Mouse (Mus musculus) midbrain, embryonic 11.5 days (tissue): ENCODE data around the gene Syt1. TPM values are rescaled to one million over a fixed set of nuclear protein-coding genes. Genes with fewer than 3 reads are reported as not detected.

Experiments
- ATAC-seq: fragments of 200-750 bp; cut with Nextera tagmentation; 2 replicates; pipeline ENCODE4 v1.8.0; 2017; ENCODE audit warnings: moderate TSS enrichment, moderate library complexity; ENCODE audit not compliant: low FRiP score
- DNase-seq: peaks from one replicate; pipeline ENCODE4 v3.0.0; 2015; ENCODE audit warnings: low spot score; ENCODE audit errors: missing footprints
- H3K27ac ChIP-seq: fragments of 300-500 bp; sonication (generic); 2 replicates; pipeline ENCODE4 v1.5.1; 2014; ENCODE audit warnings: low read depth, low read length
- H3K27me3 ChIP-seq: fragments of 300-500 bp; sonication (generic); 2 replicates; pipeline ENCODE4 v1.6.1; 2014; ENCODE audit warnings: mild to moderate bottlenecking, low read length, moderate library complexity, mixed read lengths; ENCODE audit not compliant: control insufficient read depth, insufficient read depth
- H3K36me3 ChIP-seq: fragments of 300-500 bp; sonication (generic); 2 replicates; pipeline ENCODE4 v1.6.1; 2014; ENCODE audit warnings: mild to moderate bottlenecking, low read length, moderate library complexity, mixed read lengths; ENCODE audit not compliant: control insufficient read depth, insufficient read depth
- H3K4me1 ChIP-seq: fragments of 300-500 bp; sonication (generic); 2 replicates; pipeline ENCODE4 v1.6.1; 2014; ENCODE audit warnings: low read length; ENCODE audit not compliant: control insufficient read depth, insufficient read depth
- H3K4me2 ChIP-seq: fragments of 300-500 bp; sonication (generic); 2 replicates; pipeline ENCODE4 v1.6.1; 2014; ENCODE audit warnings: mild to moderate bottlenecking, moderate library complexity
- H3K4me3 ChIP-seq: fragments of 300-500 bp; sonication (generic); 2 replicates; pipeline ENCODE4 v1.5.1; 2014; ENCODE audit warnings: low read depth, low read length
- H3K9ac ChIP-seq: fragments of 300-500 bp; sonication (generic); 2 replicates; pipeline ENCODE4 v1.6.1; 2014; ENCODE audit warnings: low read length
- H3K9me3 ChIP-seq: fragments of 300-500 bp; sonication (generic); 2 replicates; pipeline ENCODE4 v1.6.1; 2016; ENCODE audit warnings: low read length; ENCODE audit not compliant: control insufficient read depth
- WGBS: fragments of 180-500 bp; shearing (Covaris S2); extraction: QIAGEN DNeasy Blood & Tissue Kit; methylation state at CpG from one replicate; pipeline ENCODE4 v1.1.7; 2014; 5-methylcytosine and 5-hydroxymethylcytosine counted together
- polyA plus RNA-seq: library from polyadenylated mRNA; unstranded; fragments of >200 nt; fragmentation: Nextera tagmentation; extraction: Ambion mirVana; gene quantifications from 2 replicates; pipeline ENCODE4 v1.2.1, GENCODE M21; 2014

The Syt1 gene
- polyA plus RNA-seq, 1 experiment from 2014 or later = 18.8 TPM

GRCm38 (mm10) chr10:108657669-108658068, 353.1 kb downstream of the Syt1 start:
- H3K4me2 ChIP-seq = no peak overlapping the region
- no peak overlapping the region for H3K27ac ChIP-seq
- no peak overlapping the region for H3K4me3 ChIP-seq
- no peak for ATAC-seq
- no peak overlapping the region for H3K9ac ChIP-seq
- no peaks in the 10 kb centered on the region for H3K9me3 ChIP-seq
- no peaks in the 10 kb centered on the region for H3K4me1 ChIP-seq
- no peaks in the 10 kb centered on the region for H3K27me3 ChIP-seq
- H3K36me3 ChIP-seq = no peaks in the 10 kb centered on the region
- DNase-seq = no peak

GRCm38 (mm10) chr10:108656898-108657297, 353.9 kb downstream of the Syt1 start:
- H3K9ac ChIP-seq = no peak overlapping the region
- H3K36me3 ChIP-seq = no peaks in the 10 kb centered on the region
- WGBS = 93% methylated on average over 4 of the region's 4 CpGs
- no peak overlapping the region for H3K27ac ChIP-seq
- DNase-seq (no peak), ATAC-seq (no peak)
- H3K27me3 ChIP-seq = no peaks in the 10 kb centered on the region
- no peak overlapping the region for H3K4me2 ChIP-seq
- no peak overlapping the region for H3K4me3 ChIP-seq
- H3K9me3 ChIP-seq = no peaks in the 10 kb centered on the region
- no peaks in the 10 kb centered on the region for H3K4me1 ChIP-seq

- Histone ChIP-seq H3K4me2 (no peak overlapping the region), H3K36me3 (no peaks in the 10 kb centered on the region), H3K4me3 (no peak overlapping the region), H3K9me3 (no peaks in the 10 kb centered on the region), H3K4me1 (no peaks in the 10 kb centered on the region), H3K27me3 (no peaks in the 10 kb centered on the region), H3K27ac (no peak overlapping the region), H3K9ac (no peak overlapping the region)
- no peak for DNase-seq
- 95% methylated on average over 11 of the region's 11 CpGs for WGBS
- ATAC-seq = no peak
These were observed 355.7 kb downstream of the Syt1 start for GRCm38 (mm10) chr10:108655074-108655473.

- no peaks in the 10 kb centered on the region for H3K9me3 ChIP-seq
- no peak overlapping the region for H3K9ac ChIP-seq
- ATAC-seq (no peak), DNase-seq (no peak)
- H3K4me2 ChIP-seq = no peak overlapping the region
- no peaks in the 10 kb centered on the region for H3K4me1 ChIP-seq
- H3K27me3 ChIP-seq = no peaks in the 10 kb centered on the region
- 81% methylated on average over 8 of the region's 8 CpGs for WGBS
- no peak overlapping the region for H3K27ac ChIP-seq
- H3K36me3 ChIP-seq = no peaks in the 10 kb centered on the region
- H3K4me3 ChIP-seq = no peak overlapping the region
These were observed 358.0 kb downstream of the Syt1 start for GRCm38 (mm10) chr10:108652831-108653230.

- Histone ChIP-seq H3K27ac (no peak overlapping the region), H3K4me2 (no peak overlapping the region), H3K9ac (no peak overlapping the region), H3K4me1 (no peaks in the 10 kb centered on the region), H3K9me3 (no peaks in the 10 kb centered on the region), H3K27me3 (no peaks in the 10 kb centered on the region), H3K4me3 (no peak overlapping the region), H3K36me3 (no peaks in the 10 kb centered on the region)
- DNase-seq (no peak), ATAC-seq (no peak)
- 86% methylated on average over 8 of the region's 8 CpGs for WGBS
These were observed 358.7 kb downstream of the Syt1 start for GRCm38 (mm10) chr10:108652066-108652465.

- Histone ChIP-seq H3K27ac (no peak overlapping the region), H3K27me3 (no peaks in the 10 kb centered on the region), H3K9me3 (no peaks in the 10 kb centered on the region), H3K36me3 (no peaks in the 10 kb centered on the region), H3K4me3 (no peak overlapping the region), H3K4me1 (no peaks in the 10 kb centered on the region), H3K4me2 (no peak overlapping the region), H3K9ac (no peak overlapping the region)
- DNase-seq (no peak), ATAC-seq (no peak)
- WGBS = 74% methylated on average over 7 of the region's 7 CpGs
These were observed 361.6 kb downstream of the Syt1 start for GRCm38 (mm10) chr10:108649174-108649573.

- no peaks in the 10 kb centered on the region for H3K36me3 ChIP-seq
- DNase-seq = no peak
- no peaks in the 10 kb centered on the region for H3K27me3 ChIP-seq
- ATAC-seq = no peak
- H3K4me2 ChIP-seq = no peak overlapping the region
- no peaks in the 10 kb centered on the region; the same call in 1 of the 2 replicates for H3K4me1 ChIP-seq
- 56% methylated on average over 5 of the region's 5 CpGs for WGBS
- no peak overlapping the region for H3K4me3 ChIP-seq
- H3K27ac ChIP-seq = no peak overlapping the region
- no peak overlapping the region for H3K9ac ChIP-seq
- H3K9me3 ChIP-seq = no peaks in the 10 kb centered on the region
These were observed 366.9 kb downstream of the Syt1 start for GRCm38 (mm10) chr10:108643915-108644314.

- no peak for DNase-seq
These were observed 372.7 kb downstream of the Syt1 start for GRCm38 (mm10) chr10:108638095-108638494.

GRCm38 (mm10) chr10:108636086-108636485, 374.7 kb downstream of the Syt1 start:
- no peak overlapping the region for H3K9ac ChIP-seq

More at GRCm38 (mm10) chr10:108638095-108638494, 372.7 kb downstream of the Syt1 start:
- Histone ChIP-seq H3K4me3 (no peak overlapping the region), H3K4me1 (no peaks in the 10 kb centered on the region), H3K27me3 (no peaks in the 10 kb centered on the region), H3K36me3 (no peaks in the 10 kb centered on the region), H3K9ac (no peak overlapping the region), H3K9me3 (no peaks in the 10 kb centered on the region), H3K4me2 (no peak overlapping the region), H3K27ac (no peak overlapping the region)
- peak; percentile 62; the same call in 1 of the 2 replicates for ATAC-seq
- WGBS = 38% methylated on average over 5 of the region's 5 CpGs

GRCm38 (mm10) chr10:108635616-108636015, 375.2 kb downstream of the Syt1 start:
- Histone ChIP-seq H3K4me1 (no peaks in the 10 kb centered on the region), H3K9ac (no peak overlapping the region), H3K27ac (no peak overlapping the region), H3K4me2 (no peak overlapping the region), H3K27me3 (no peaks in the 10 kb centered on the region), H3K4me3 (no peak overlapping the region), H3K9me3 (no peaks in the 10 kb centered on the region), H3K36me3 (no peaks in the 10 kb centered on the region)
- no peak for ATAC-seq
- no peak for DNase-seq
- 85% methylated on average over 4 of the region's 4 CpGs for WGBS

More at GRCm38 (mm10) chr10:108636086-108636485, 374.7 kb downstream of the Syt1 start:
- no peak overlapping the region for H3K4me3 ChIP-seq
- H3K9me3 ChIP-seq = no peaks in the 10 kb centered on the region
- 80% methylated on average over 7 of the region's 7 CpGs for WGBS
- no peak overlapping the region for H3K4me2 ChIP-seq
- H3K27me3 ChIP-seq = no peaks in the 10 kb centered on the region
- DNase-seq (no peak), ATAC-seq (no peak)
- no peaks in the 10 kb centered on the region for H3K36me3 ChIP-seq
- no peak overlapping the region for H3K27ac ChIP-seq
- no peaks in the 10 kb centered on the region for H3K4me1 ChIP-seq
